Mouse (Mus musculus) forebrain, embryonic 16.5 days (tissue): ENCODE results near the gene Tsen2. TPM values are rescaled to one million over a fixed set of nuclear protein-coding genes. Genes with fewer than 3 reads are reported as not detected.

Experiments used
- polyA plus RNA-seq: library from polyadenylated mRNA; unstranded; fragments of >200 nt; fragmentation: Nextera tagmentation; extraction: Ambion mirVana; gene quantifications from 2 replicates; pipeline ENCODE4 v1.2.1, GENCODE M21; 2015

The Tsen2 gene
- polyA plus RNA-seq, 1 experiment from 2014 or later: 42.8 TPM

Other genes with a start within 250 kb of the Tsen2 start
- 0.15 and 0.22 TPM in 2 replicates for gene Pparg, start 183.7 kb upstream of the Tsen2 start, polyA plus RNA-seq
- 0.47 and 0.67 TPM in 2 replicates for gene Mkrn2os, start 47.9 kb downstream of the Tsen2 start, polyA plus RNA-seq
- 42.7 and 45.6 TPM in 2 replicates for gene Mkrn2, start 57.2 kb downstream of the Tsen2 start, polyA plus RNA-seq
- 158 and 160 TPM in 2 replicates for gene Raf1, start 132.0 kb downstream of the Tsen2 start, polyA plus RNA-seq
- 0.91 TPM in 1 of 2 replicates, not detected in the other for gene Tmem40, start 217.7 kb downstream of the Tsen2 start, polyA plus RNA-seq
- 16.7 and 17.9 TPM in 2 replicates for gene Cand2, start 229.9 kb downstream of the Tsen2 start, polyA plus RNA-seq